Mouse (Mus musculus) olfactory bulb, adult 2 months (tissue): ENCODE data around the gene Apod. TPM values are rescaled to one million over a fixed set of nuclear protein-coding genes. Genes with fewer than 3 reads are reported as not detected.

Source experiments
- H3K27ac ChIP-seq: fragments of 200-500 bp; 2 replicates; pipeline ENCODE4 v1.5.1; 2012; ENCODE audit warnings: low read depth, low read length; ENCODE audit not compliant: insufficient read depth
- H3K4me1 ChIP-seq: fragments of 200-500 bp; 2 replicates; pipeline ENCODE4 v1.6.1; 2012; ENCODE audit warnings: low read length; ENCODE audit not compliant: control insufficient read depth, insufficient read depth
- H3K4me3 ChIP-seq: fragments of 200-500 bp; 2 replicates; pipeline ENCODE4 v1.5.1; 2012; ENCODE audit warnings: mild to moderate bottlenecking, low read depth, low read length, moderate library complexity; ENCODE audit not compliant: insufficient read depth
- CTCF ChIP-seq: fragments of 200-500 bp; IDR thresholded peaks from 2 replicates; pipeline ENCODE4 v1.5.1; 2012; ENCODE audit warnings: low read depth, mild to moderate bottlenecking, low read length, moderate library complexity; ENCODE audit not compliant: insufficient read depth
- POLR2A ChIP-seq: fragments of 200-500 bp; IDR thresholded peaks from 2 replicates; pipeline ENCODE4 v1.6.1; 2012; ENCODE audit warnings: mild to moderate bottlenecking, low read depth, low read length, moderate library complexity; ENCODE audit not compliant: insufficient read depth
- WGBS: fragments of 180-500 bp; shearing (Covaris S2); methylation state at CpG from one replicate; pipeline ENCODE4 v1.1.7; 2018; 5-methylcytosine and 5-hydroxymethylcytosine counted together
- polyA plus RNA-seq: library from polyadenylated mRNA; stranded (reverse); fragments of >200 nt; gene quantifications from 2 replicates; pipeline ENCODE4 v1.2.4, GENCODE M21; 2012; ENCODE audit warnings: low replicate concordance; ENCODE audit not compliant: missing spikeins, insufficient read depth, insufficient read length

Apod gene
- polyA plus RNA-seq, 1 experiment = 662 TPM

DNA sequence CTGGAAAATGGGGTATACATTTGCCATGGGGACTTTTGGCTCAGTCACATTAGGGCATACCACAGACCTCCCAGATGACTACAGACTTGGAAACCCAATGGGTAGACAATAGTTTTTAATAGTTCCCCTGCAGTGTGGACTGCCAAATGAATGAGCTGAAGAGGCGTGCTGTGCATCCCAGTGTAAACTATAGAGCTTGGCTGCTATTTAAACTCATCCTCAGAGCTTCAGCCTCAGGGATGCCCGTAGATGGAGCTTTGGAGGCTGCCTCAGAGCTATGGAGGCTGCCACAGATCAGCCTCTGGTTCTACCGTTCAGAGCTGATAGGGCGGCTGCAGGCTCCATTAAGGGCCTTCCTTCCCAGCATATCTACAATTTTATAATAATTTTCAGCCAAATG is 686 bp upstream of the Apod start:
- Histone ChIP-seq H3K4me3 (no peak overlapping the region), H3K27ac (0 out of 2 replicates have a peak overlapping the region, but pooled peaks have one; percentile 74), H3K4me1 (peaks cover 13% of the 10 kb centered on the region)
- 46% methylated on average over 4 of the region's 4 CpGs for WGBS
- no peak for TF ChIP-seq POLR2A
- TF ChIP-seq CTCF = no peak

DNA sequence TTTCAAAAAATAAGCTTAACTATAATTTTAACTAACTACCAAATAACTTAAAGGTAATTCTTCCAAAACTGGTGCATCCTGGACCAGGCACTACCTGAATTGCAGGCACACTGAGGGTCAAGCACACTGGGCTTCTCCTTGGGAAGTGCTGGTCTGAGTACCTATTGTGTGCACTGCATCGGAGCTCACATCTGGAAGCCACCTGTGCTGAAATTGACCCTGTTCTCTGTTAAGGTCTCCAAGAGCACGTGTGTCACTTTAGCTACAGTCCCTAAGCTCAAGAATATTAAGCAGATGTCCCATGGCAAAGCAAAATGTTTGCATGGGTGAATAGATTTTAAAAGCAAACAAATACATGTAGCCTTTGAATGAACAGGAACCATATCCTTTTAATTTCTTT is 997 bp downstream of the Apod start:
- peak overlapping the region; percentile 73; the same call in 1 of the 2 replicates for H3K27ac ChIP-seq
- H3K4me1 ChIP-seq = peaks cover 13% of the 10 kb centered on the region
- 84% methylated on average over 2 of the region's 2 CpGs for whole genome bisulfite sequencing
- peak overlapping the region; percentile 25 for H3K4me3 ChIP-seq
- TF ChIP-seq POLR2A (no peak), CTCF (no peak)

DNA sequence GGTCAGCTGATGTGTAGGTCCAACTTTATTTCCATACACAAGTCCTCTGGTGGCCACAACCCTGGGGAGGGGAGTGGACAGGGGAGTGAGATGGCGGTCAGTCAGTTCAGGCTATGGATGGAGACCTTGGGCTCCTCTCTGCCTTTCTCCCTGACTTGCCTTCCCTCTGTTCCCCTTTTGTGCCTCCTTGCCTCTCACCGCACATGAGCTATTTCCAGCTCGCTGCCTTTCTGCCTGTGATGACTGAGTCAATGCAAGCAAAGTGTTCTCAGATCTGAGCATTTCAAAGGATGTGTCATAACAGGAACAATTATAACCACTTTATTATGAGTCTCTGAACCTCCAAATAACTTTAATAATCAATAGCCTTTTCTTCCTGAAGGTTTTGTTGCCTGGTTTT is 2.3 kb downstream of the Apod start:
- Histone ChIP-seq H3K27ac (peak overlapping the region; percentile 46; the same call in 1 of the 2 replicates), H3K4me3 (0 out of 2 replicates have a peak overlapping the region, but pooled peaks have one; percentile 22), H3K4me1 (peaks cover 13% of the 10 kb centered on the region)
- 65% methylated on average over 3 of the region's 3 CpGs for WGBS
- no peak for TF ChIP-seq CTCF
- TF ChIP-seq POLR2A = no peak

DNA sequence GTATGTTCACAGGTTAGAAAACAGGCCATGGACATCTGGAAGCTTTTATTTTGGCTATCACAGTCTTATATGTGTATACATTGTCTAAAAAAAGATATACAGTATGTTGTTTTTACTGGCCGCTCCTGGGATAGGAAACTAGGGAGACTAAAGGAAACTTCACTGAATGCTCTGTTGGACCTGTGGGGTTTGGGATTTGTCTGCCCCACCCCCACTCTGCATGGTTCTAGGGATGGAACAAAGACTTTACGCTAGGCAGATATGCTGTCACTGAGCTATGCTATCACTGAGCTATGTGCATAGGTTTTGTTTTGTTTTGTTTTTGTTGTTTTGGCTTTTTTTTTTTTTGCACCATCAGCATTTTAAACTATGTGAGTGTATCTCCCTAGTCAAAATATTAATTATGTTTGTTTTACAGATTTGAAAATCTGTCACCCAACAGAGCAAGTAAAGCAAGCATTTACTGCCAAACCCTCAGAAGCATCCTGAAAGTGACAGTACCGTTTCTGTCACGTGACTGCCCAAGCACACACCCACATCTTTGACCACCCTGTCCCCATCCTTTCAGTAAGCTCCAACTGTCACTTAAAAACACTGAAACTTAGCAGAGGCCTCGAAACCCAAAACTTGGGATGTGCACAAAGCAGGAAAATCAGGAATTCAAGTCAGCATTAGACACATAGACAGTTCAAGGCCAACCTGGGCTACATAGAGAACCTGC is 9.2 kb downstream of the Apod start:
- no peaks in the 10 kb centered on the region for H3K4me1 ChIP-seq
- no peak overlapping the region for H3K4me3 ChIP-seq
- 85% methylated on average over 5 of the region's 5 CpGs for WGBS
- no peak overlapping the region for H3K27ac ChIP-seq
- TF ChIP-seq POLR2A = no peak
- no peak for TF ChIP-seq CTCF

DNA sequence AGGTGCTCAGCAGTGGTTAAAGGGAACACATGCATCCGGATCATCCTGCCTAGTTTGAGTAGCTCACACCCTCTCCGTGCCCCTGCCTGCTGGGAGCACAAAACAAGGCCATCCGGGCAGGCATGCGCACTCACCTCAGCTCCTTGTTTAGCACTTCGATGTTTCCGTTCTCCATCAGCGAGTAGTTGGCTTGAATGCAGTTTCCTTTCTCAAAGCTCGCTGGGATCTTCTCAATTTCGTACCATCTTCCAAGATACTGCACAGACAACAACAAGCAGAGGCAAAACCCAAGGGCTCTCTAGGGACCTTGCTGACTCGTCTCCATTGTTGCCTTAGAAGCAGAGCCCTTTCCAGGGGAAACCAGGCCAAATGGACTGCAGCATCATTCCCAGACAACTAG is 11.3 kb downstream of the Apod start:
- no peak overlapping the region for H3K4me3 ChIP-seq
- H3K4me1 ChIP-seq = peaks cover 10% of the 10 kb centered on the region
- 83% methylated on average over 10 of the region's 10 CpGs for WGBS
- no peak overlapping the region for H3K27ac ChIP-seq
- no peak for TF ChIP-seq CTCF
- no peak for TF ChIP-seq POLR2A

DNA sequence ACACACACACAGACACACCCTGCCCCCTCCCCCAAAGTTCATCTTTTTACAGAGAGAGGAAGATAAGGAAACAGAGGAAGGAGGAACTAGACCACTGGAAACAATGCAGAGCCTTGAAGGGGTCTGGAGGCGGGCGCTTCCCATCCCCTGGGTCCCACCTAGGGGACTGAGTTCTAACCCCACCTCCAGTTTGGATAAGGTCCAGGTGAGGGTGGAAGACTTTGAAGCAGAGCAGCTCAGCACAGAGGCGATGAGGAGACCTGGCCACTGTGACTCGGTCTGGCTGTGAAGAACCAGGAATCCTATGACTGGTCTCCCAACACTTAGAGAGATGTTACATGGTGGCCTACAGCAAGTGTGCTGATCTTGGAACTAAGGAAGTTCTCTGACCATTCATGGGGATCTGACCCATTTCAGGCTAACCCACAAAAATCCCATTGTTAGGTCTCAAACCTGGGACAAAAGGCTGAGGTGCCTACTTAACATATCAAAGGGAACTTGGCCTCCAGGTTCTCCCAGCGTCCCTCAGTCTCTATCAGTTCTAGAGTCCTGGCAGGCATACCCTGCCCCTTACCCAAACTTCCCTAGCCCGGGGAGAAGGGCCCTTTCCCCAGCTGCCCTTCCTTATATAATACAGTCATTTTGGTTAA is 13.6 kb downstream of the Apod start:
- H3K4me1 ChIP-seq = peaks cover 10% of the 10 kb centered on the region
- H3K27ac ChIP-seq = no peak overlapping the region
- no peak for TF ChIP-seq CTCF
- no peak for TF ChIP-seq POLR2A
- H3K4me3 ChIP-seq = no peak overlapping the region
- WGBS = 78% methylated on average over 6 of the region's 6 CpGs

DNA sequence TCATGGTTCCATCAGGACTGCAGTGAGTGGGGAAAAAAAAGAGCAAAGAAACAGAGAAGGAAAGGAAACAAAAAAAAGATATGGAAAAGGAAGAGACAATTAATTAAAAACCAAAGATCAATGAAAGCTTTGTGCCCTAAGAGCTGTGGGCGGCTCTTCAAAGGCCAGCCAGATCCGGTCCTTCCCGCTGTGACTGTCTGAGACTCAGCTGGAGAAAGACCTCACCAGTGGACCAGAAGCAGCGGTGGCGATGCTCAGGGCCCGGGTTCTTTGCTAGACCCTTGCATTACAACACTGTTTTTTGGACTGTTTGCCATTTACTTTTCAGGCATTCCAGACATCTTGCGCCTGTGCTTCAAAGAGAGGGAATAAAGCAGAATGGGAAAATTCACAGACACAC is 14.1 kb downstream of the Apod start:
- Histone ChIP-seq H3K4me1 (peaks cover 11% of the 10 kb centered on the region), H3K4me3 (no peak overlapping the region), H3K27ac (no peak overlapping the region)
- no peak for TF ChIP-seq POLR2A
- 55% methylated on average over 7 of the region's 7 CpGs for WGBS

DNA sequence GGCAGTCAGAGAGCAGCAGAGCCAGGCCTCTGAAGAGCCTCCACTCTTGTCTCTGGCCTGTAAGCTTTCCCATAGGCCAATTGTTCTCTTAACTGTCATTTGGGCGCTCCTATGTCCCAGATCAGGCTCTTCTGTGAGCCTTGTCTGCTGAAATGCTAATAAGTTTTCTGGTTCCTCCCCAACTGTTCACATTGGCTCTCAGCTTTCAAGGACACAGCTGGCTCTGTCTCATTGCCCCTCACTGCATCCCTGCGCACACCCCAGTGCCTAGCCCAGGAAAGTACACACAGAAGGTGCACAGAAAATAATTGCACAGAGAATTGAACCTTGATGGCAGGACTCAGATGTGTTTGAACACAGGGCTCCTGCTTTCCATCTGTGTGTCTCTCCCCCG is 14.7 kb downstream of the Apod start:
- no peak overlapping the region for H3K4me3 ChIP-seq
- WGBS = 74% methylated on average over 3 of the region's 3 CpGs
- no peak overlapping the region for H3K27ac ChIP-seq
- TF ChIP-seq CTCF (no peak), POLR2A (no peak)
- H3K4me1 ChIP-seq = peaks cover 15% of the 10 kb centered on the region

DNA sequence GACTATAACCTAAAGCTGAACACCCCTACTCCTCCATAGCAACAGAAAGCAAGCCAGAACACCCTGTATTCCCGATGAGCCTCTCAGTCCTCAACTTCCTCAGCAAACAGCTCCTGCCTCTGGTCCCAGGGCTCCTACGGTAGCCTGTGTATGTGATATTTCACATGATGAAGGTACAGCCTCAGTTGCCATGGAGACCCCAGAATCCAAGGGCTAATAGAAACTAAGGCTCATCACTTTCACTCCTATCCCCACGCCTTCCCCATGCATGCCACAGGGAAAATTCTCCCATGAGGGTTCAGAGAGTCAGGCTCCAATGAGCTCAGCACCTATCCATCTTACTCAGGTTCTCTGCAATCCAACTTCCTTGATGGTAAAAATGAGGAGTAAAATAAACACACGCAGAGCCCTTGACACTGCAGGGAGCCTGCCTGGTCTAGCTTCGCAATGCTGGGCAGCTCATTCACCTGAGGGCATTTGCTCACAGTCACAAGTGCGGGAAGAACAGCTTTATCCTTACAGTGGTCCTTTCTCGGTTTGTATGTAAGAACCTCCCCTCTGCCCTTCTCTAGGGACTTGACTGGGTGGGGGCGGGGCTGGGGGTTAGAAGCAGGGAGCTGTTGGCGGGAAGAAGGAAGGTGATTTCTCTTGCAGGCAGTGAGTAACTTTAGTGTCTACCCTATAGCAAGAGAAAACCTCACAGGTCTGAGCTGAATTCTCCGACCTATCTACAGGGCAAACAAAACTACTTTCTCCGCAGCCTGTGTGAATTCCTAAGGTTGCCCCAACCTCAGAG is 15.2 kb downstream of the Apod start:
- TF ChIP-seq CTCF (no peak), POLR2A (no peak)
- H3K4me3 ChIP-seq = no peak overlapping the region
- peaks cover 17% of the 10 kb centered on the region for H3K4me1 ChIP-seq
- H3K27ac ChIP-seq = no peak overlapping the region
- WGBS = 62% methylated on average over 11 of the region's 11 CpGs
